Mouse (Mus musculus) hindbrain, postnatal 0 days (tissue): ENCODE measurements around the gene Vmn2r73. TPM values are rescaled to one million over a fixed set of nuclear protein-coding genes. Genes with fewer than 3 reads are reported as not detected.
"Not testable (repeated sequence)": the region's sequence is repeated elsewhere in the genome, so short reads cannot be mapped to it uniquely, and the experiment has no call there.

Experiments used
- ATAC-seq: fragments of 200-750 bp; cut with Nextera tagmentation; 2 replicates; pipeline ENCODE4 v1.8.0; 2017; ENCODE audit warnings: mild to moderate bottlenecking, moderate TSS enrichment, moderate library complexity
- DNase-seq: peaks from one replicate; pipeline ENCODE4 v3.0.0-alpha.2; 2015; ENCODE audit warnings: low spot score
- H3K27ac ChIP-seq: fragments of 300-500 bp; sonication (generic); 2 replicates; pipeline ENCODE4 v1.5.1; 2014; ENCODE audit warnings: mild to moderate bottlenecking
- H3K27me3 ChIP-seq: fragments of 300-500 bp; sonication (generic); 2 replicates; pipeline ENCODE4 v1.6.1; 2014; ENCODE audit warnings: low read length, mixed read lengths; ENCODE audit not compliant: insufficient read depth
- H3K36me3 ChIP-seq: fragments of 300-500 bp; sonication (generic); 2 replicates; pipeline ENCODE4 v1.6.1; 2014; ENCODE audit warnings: low read length, mixed read lengths; ENCODE audit not compliant: insufficient read depth
- H3K4me1 ChIP-seq: fragments of 300-500 bp; sonication (generic); 2 replicates; pipeline ENCODE4 v1.6.1; 2014; ENCODE audit warnings: antibody characterized with exemption, low read length, mixed read lengths; ENCODE audit not compliant: insufficient read depth
- H3K4me2 ChIP-seq: fragments of 300-500 bp; sonication (generic); 2 replicates; pipeline ENCODE4 v1.6.1; 2014; ENCODE audit warnings: low read depth, mild to moderate bottlenecking, low read length, moderate library complexity, mixed read lengths
- H3K4me3 ChIP-seq: fragments of 300-500 bp; sonication (generic); 2 replicates; pipeline ENCODE4 v1.5.1; 2014; ENCODE audit warnings: low read length
- H3K9ac ChIP-seq: fragments of 300-500 bp; sonication (generic); replicated peaks from 2 replicates; pipeline ENCODE4 v1.6.1; 2014; ENCODE audit warnings: mild to moderate bottlenecking, low read length, moderate library complexity, mixed read lengths
- H3K9me3 ChIP-seq: fragments of 300-500 bp; sonication (generic); 2 replicates; pipeline ENCODE4 v1.6.1; 2016; ENCODE audit warnings: low read length, mixed read lengths
- CTCF ChIP-seq: IDR thresholded peaks from 2 replicates; pipeline ENCODE4 v1.5.1; 2016; ENCODE audit warnings: antibody characterized with exemption, control low read depth, low read depth
- WGBS: fragments of 180-500 bp; shearing (Covaris S2); extraction: QIAGEN DNeasy Blood & Tissue Kit; methylation state at CpG from one replicate; pipeline ENCODE4 v1.1.7; 2014; 5-methylcytosine and 5-hydroxymethylcytosine counted together
- polyA plus RNA-seq: library from polyadenylated mRNA; unstranded; fragments of >200 nt; fragmentation: Nextera tagmentation; extraction: Ambion mirVana; gene quantifications from 2 replicates; pipeline ENCODE4 v1.2.1, GENCODE M21; 2015
- total RNA-seq: library from RNA; depleted of rRNA; stranded (reverse); fragments of >200 nt; gene quantifications from 2 replicates; pipeline ENCODE4 v1.2.3, GENCODE M21; 2014; rRNA removed

Vmn2r73 gene
- total RNA-seq: not detected in 2 replicates
- polyA plus RNA-seq: not detected in 2 replicates

GRCm38 (mm10) chr7:85876166-85876565 lies at the start of gene Vmn2r73:
Gene Vmn2r73, minus strand, starts transcription at chr7:85876266.
- Histone ChIP-seq H3K36me3 (no peaks in the 10 kb centered on the region), H3K4me3 (no peak within 1 kb of the TSS), H3K9ac (no peak within 1 kb of the TSS), H3K27ac (no peak within 1 kb of the TSS), H3K27me3 (no peaks in the 10 kb centered on the region), H3K9me3 (no peaks in the 10 kb centered on the region), H3K4me2 (no peak within 1 kb of the TSS), H3K4me1 (no peaks in the 10 kb centered on the region)
- 80% methylated on average over 1 of the region's 1 CpGs for WGBS
- DNase-seq (no peak), ATAC-seq (no peak)
- no peak for TF ChIP-seq CTCF

GRCm38 (mm10) chr7:85840090-85840948 lies 35.7 kb downstream of the Vmn2r73 start:
- DNase-seq (peak; percentile 1), ATAC-seq (no peak)
- H3K4me3 ChIP-seq: no peak overlapping the region
- no peak overlapping the region for H3K4me2 ChIP-seq
- H3K27ac ChIP-seq: no peak overlapping the region
- H3K27me3 ChIP-seq: no peaks in the 10 kb centered on the region
- no peaks in the 10 kb centered on the region for H3K36me3 ChIP-seq
- no peak for TF ChIP-seq CTCF
- no peaks in the 10 kb centered on the region for H3K4me1 ChIP-seq
- 30% methylated on average over 2 of the region's 2 CpGs for WGBS
- no peaks in the 10 kb centered on the region for H3K9me3 ChIP-seq
- H3K9ac ChIP-seq: no peak overlapping the region

- H3K4me3 ChIP-seq, H3K27ac ChIP-seq, H3K4me1 ChIP-seq, H3K9me3 ChIP-seq, H3K4me2 ChIP-seq, H3K27me3 ChIP-seq, ATAC-seq, H3K36me3 ChIP-seq, H3K9ac ChIP-seq: not testable (repeated sequence)
- TF ChIP-seq CTCF: peak; percentile 68
- 9% methylated on average over 6 of the region's 6 CpGs for WGBS
- DNase-seq: peak; percentile 56
These were observed 58.0 kb downstream of the Vmn2r73 start for GRCm38 (mm10) chr7:85818092-85818491.

Other genes with a start within 250 kb of the Vmn2r73 start
- gene Vmn2r72, start 121.2 kb downstream of the Vmn2r73 start, total RNA-seq: not detected in 2 replicates
- not detected in 2 replicates for gene Vmn2r72, start 121.2 kb downstream of the Vmn2r73 start, polyA plus RNA-seq
- gene Vmn2r74, start 85.4 kb upstream of the Vmn2r73 start, total RNA-seq: not detected in 2 replicates
- gene Vmn2r74, start 85.4 kb upstream of the Vmn2r73 start, polyA plus RNA-seq: not detected in 2 replicates